Mouse (Mus musculus): ENCODE measurements around the gene Gm20388.

- TF ChIP-seq GATA1 (IDR thresholded peaks at IDR 0.05; ENCODE audit: borderline replicate concordance, low read length) (no peak), CTCF (IDR thresholded peaks at IDR 0.05; ENCODE audit: low read depth, low read length) (no peak)
Observed at GRCm38 (mm10) chr8:120371146-120371545, 460.5 kb downstream of the Gm20388 start.

All from G1E (cell line).